Mouse (Mus musculus) gastrocnemius, adult 8-10 months (tissue): ENCODE measurements around the gene Tmc3. TPM values are rescaled to one million over a fixed set of nuclear protein-coding genes. Genes with fewer than 3 reads are reported as not detected.

Source experiments
- DNase-seq, 2 experiments: peaks; one replicate each; pipeline ENCODE4 v3.0.0; 2022; ENCODE audit warnings: low spot score in 2 of 2
- total RNA-seq, 4 experiments: library from RNA; stranded (reverse); gene quantifications; 2 replicates each; pipeline ENCODE4 v1.2.4; 2022

Gene Tmc3
- total RNA-seq, 4 experiments from 2014 or later = not detected

- no peak for DNase-seq
Observed at GRCm38 (mm10) chr7:83637781-83638583, 53.3 kb downstream of the Tmc3 start.

- no peak for DNase-seq
Observed at GRCm38 (mm10) chr7:83639084-83639483, 54.4 kb downstream of the Tmc3 start.

GRCm38 (mm10) chr7:83640581-83640980, 55.9 kb downstream of the Tmc3 start:
- no peak for DNase-seq

DNA sequence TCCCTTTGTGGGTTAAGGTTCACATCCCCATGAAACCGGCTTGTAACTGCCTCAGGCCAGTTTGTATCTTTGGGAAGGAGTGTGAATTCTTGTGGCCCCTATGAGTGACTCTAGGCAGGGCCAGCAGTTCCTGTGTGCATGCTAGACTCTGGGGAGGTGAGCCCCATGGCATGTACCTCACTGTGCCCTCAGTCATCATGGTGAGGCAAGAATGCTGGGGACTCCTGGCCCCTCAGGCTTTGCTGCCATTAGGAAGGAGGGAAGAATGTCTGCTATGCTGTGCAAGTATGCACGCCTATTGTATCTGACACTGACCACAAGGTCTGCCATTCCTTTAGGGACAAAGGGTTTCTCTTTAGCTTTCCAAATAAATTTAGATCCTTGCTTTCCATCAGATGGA, 56.4 kb downstream of the Tmc3 start:
- no peak for DNase-seq

GRCm38 (mm10) chr7:83643581-83643980, 58.9 kb downstream of the Tmc3 start:
- DNase-seq = no peak

DNA sequence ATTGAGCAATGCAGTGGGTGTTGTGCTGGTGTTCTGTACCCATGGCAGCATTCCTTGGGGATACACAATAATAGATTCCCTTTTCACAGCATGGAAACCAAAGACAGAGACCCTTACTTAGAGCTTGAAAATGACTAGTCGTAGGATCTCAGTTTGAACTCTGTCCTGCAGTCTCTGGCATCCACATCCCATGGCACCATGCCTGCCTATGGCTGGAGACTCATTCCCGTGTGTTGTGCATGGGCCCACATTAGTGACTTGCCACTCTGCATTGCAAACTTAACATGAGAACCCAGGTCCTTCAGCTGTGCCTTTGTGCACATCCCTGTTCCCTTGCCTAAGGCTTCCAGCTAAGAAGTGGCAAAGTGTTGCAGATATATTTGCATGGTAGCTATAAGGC, 60.0 kb downstream of the Tmc3 start:
- no peak for DNase-seq

DNA sequence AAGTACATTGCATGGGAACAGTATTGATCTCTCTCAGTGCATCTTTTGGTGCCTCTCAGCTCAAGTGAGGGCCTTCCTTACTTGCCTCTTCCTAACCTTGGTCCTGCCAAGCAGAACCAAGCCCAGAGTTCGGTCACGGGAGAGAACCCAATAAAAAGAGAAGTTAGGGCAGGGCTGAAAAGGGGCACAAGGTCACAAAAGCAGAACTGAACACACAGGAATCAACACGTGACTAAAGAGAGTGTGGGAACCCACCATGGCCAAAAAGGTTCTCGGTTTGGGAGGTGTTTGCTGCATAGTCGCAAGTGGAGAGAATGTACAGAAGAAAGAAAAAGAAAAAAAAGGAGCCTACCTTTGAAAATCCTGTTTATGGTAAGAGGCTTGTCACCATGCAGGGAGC, 60.7 kb downstream of the Tmc3 start:
- no peak for DNase-seq

- DNase-seq = no peak
Observed at GRCm38 (mm10) chr7:83648807-83649206, 64.1 kb downstream of the Tmc3 start.

DNA sequence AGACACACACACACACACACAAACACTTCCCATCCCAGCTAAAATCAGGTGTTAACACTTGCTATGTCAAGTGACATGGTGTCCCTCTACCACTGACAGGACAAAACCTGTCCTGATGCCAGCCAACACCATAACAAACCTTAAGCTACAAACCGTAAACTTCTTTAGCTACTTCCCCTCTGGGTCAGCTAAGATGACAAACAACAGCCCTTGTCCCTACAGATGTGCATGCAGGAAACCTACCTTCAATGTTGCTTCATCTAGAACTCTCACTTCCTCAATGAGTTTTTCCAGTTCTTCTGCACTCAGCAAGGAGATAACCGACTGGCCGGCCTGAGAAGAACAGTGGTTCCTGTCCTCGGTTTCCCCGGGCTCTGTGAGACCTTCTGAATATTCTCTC, 65.9 kb downstream of the Tmc3 start:
- no peak for DNase-seq

DNA sequence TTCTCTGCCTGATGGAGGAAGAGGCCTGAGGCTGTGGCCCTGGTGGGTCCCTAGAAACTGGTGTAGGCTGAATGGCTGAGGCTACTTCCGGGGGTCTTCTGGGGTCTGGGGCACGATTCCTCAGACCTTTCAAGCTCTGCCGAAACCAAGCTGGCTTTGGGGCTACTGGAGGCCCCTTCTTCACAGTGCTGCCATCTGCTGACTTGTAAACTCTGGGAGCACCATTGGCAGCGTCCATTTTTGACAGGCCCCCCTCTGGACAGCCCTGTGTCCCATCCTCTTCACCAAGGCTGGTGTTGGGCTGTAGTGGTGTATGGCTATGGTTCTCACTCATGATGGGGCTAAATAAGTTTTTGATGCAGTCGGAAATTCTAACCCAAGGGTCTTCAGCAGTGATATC, 67.8 kb downstream of the Tmc3 start:
- no peak for DNase-seq

DNA sequence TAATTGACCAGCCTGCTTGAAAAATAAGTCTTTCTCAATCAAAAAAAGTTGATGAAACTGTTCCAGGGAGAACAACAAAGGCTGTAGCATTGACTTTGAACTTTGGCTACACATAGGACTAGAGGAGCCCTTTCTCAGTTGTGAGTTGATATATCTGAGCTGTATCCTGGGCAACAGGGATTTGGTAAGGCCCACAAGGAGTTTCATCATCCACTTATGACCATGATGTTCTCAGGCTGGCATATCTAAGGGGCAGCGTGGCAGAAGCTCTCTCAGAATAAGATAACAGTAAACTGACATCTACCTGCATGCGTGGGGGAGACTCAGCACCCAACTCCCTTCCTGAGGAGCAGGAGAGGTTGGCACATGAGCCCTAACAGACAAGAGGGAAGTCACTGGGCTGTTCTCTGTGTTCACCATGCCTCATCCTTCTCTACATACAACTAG, 68.9 kb downstream of the Tmc3 start:
- DNase-seq = no peak

DNA sequence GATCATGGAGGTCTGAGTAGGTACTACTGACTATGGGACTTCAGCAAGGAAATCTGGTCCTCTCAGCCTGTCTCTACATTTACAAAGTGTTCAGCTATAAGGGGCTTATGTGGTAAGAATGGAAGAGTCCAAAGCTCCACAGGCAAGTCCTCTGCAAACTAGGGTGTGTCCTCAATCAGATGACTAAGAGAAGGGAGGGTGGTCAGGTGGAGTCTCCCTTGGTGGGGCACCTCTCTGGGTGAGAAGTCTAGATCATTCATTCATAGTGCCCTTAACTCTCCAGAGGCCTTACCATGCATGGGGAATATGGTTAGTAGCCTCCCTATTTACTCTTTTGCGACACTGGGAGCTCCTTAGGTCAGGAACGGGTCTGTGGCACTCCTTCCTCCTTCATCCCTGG, 69.5 kb downstream of the Tmc3 start:
- no peak for DNase-seq

- DNase-seq = no peak
Observed at GRCm38 (mm10) chr7:83654938-83655630, 70.4 kb downstream of the Tmc3 start.

GRCm38 (mm10) chr7:83658716-83659115, 74.0 kb downstream of the Tmc3 start:
- DNase-seq = no peak

DNA sequence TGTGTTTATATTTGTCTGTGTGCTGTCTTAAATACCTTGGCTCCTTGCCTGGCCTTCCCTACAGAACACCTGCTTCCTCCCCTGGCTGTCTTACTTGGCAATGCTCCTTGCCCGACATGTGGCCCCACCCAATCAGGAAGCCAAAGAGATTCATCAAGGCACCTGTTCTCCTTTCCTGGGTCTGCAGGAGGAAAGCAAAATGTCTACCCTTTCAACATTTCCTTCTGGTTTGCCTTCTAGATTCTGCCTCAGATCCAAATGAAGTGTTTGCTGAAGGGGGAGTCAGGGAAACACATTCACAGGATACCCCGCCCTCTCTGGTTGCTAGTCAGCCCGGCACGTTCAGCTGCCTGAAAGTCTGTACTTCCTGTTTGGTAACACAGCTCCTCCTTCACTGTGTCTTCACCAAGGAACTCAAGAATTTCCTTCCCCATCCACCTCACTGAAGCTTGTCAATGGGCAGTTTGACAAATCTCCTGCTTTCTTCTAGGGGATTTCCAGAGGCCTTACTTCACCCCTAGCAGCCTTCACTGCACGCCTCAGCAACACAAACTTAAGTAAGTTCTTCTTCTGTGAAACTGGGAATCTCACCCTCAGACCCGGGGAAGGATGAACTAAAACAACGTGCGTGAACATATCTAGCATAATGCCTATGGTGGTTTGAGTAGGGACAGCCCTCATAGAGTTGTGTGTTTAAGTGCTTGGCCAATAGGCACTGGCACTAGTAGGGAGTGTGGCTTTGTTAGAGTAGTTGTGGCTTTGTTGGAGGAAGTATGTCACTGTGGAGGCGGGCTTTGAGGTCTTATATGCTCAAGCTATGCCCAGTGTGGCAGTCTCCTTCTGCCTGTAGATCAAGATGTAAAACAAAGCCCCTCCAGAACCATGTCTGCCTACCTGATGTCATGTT, 74.7 kb downstream of the Tmc3 start:
- DNase-seq = no peak

DNA sequence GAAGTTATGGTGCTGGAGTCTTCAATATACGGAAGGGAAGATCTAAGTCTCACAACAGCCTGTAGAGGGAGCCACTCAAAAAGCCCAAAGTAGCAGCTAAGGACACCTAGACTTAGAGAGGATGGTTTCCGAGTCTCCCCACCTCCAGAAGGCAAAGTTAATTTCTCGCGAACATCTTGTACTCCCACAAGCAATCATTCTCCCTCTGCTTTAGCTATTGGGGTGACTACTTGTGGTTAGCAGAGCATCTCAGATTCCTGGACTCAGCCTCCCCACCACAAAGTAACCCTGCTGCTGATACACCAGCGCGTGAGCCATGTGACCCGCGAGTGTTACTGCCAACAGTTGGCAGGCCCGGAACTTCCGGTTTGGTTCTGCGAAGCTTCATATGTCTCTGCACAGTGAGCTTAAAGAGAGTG, 75.6 kb downstream of the Tmc3 start:
- no peak for DNase-seq

DNA sequence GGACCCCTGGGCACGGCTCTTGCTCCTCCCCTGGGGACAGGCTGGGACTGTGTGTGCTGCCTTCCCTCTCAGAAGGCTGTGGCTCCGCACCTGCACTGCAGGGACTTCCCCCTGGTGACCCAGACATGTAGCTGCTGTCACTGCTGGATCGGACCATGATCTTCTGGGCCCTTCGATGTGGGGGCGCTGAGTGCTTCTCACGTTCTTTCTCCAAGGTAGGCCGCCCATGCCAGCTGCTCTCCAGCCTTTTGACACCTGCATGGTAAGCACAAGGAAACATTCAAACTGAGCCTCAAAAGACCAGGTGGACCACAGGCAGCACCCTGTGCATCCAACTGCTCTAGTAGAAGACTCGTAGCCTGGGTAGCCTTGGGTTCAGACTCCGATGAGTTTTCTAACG, 76.3 kb downstream of the Tmc3 start:
- no peak for DNase-seq

DNA sequence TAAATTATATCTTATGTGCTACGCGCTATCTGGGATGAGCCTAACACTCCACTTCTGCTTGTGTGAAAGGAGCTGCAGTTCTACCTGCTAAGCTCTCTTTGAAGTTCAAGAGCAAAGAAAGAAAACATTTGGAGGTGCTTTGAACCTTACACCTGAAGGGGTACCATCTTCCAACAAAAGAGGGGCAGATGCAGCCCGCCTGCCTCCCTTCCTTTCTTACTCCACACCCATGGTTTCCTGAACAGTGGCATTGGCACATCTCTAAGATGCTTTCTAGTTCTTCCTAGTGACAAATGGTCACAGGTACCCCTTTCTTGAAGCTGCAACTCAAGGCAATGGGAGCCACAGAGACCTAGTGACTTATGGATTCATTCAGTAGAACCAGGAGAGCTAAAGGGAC, 77.0 kb downstream of the Tmc3 start:
- no peak for DNase-seq

DNA sequence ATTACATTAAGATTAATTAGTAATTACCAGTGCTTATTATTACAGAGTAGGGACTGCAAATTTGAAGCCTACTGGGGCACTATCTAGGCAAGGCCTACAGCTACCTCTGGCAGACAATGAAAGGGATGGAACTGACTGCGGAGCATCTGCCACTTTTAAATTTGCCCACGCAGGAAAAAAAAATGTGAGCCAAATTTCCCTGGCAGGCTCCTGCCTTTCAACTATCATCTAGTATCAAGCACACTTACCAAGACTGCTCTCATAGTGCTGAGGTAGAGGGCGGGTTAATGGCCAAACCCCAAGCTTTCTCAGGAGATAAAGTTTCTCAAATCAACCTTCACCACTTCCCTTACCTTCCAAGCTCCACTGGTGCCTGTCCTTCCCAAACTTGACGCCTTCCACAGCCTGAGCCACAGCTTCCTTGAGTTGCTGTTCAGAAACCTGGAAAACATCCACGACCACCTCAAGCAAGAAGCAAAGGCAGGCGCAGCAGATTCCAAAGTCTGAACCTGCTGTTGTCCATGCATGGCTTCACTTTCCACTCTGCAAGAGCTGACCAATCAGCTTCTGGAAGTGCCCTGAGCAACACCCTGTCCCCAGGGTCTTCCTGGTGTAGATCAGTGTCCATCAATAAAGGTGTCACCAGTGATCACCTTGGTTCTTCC, 78.1 kb downstream of the Tmc3 start:
- DNase-seq = no peak

GRCm38 (mm10) chr7:83666087-83666595, 81.4 kb downstream of the Tmc3 start:
- DNase-seq = no peak
